Mouse (Mus musculus) heart, embryonic 14.5 days (tissue): Measurements from ENCODE around the gene Qrich2. TPM values are rescaled to one million over a fixed set of nuclear protein-coding genes. Genes with fewer than 3 reads are reported as not detected.
A peak's percentile ranks its signal among the peaks of the same experiment; 100 is the strongest.
"Not testable (repeated sequence)": the region's sequence is repeated elsewhere in the genome, so short reads cannot be mapped to it uniquely, and the experiment has no call there.

Source experiments
- ATAC-seq: fragments of 200-750 bp; cut with Nextera tagmentation; 2 replicates; pipeline ENCODE4 v1.8.0; 2017; ENCODE audit warnings: low read depth, moderate TSS enrichment; ENCODE audit not compliant: insufficient number of reproducible peaks, insufficient read depth, low FRiP score
- H3K27ac ChIP-seq, 2 experiments: fragments of 200-500 bp in 1 of 2; fragments of 300-500 bp in 1 of 2; sonication (generic) in 1 of 2; replicated peaks in 1 of 2; 2 replicates each; pipeline ENCODE4 v1.5.1; 2012 to 2014; ENCODE audit warnings: low read depth in 2 of 2, low read length in 2 of 2, control low read depth in 1 of 2, mild to moderate bottlenecking in 1 of 2, mixed read lengths in 1 of 2; ENCODE audit not compliant: control insufficient read depth in 1 of 2, insufficient read depth in 1 of 2
- H3K27me3 ChIP-seq: fragments of 300-500 bp; sonication (generic); 2 replicates; pipeline ENCODE4 v1.6.1; 2014; ENCODE audit warnings: mild to moderate bottlenecking, low read length, control low read depth; ENCODE audit not compliant: control insufficient read depth, insufficient read depth
- H3K36me3 ChIP-seq: fragments of 300-500 bp; sonication (generic); 2 replicates; pipeline ENCODE4 v1.6.1; 2014; ENCODE audit warnings: mild to moderate bottlenecking, control low read depth, low read length, mixed read lengths; ENCODE audit not compliant: control insufficient read depth, insufficient read depth
- H3K4me1 ChIP-seq, 2 experiments: fragments of 200-500 bp in 1 of 2; fragments of 300-500 bp in 1 of 2; sonication (generic) in 1 of 2; 2 replicates each; pipeline ENCODE4 v1.6.1; 2012 to 2014; ENCODE audit warnings: low read length in 2 of 2, control low read depth in 1 of 2, mixed read lengths in 1 of 2; ENCODE audit not compliant: control insufficient read depth in 2 of 2, insufficient read depth in 2 of 2
- H3K4me2 ChIP-seq: fragments of 300-500 bp; sonication (generic); 2 replicates; pipeline ENCODE4 v1.6.1; 2014; ENCODE audit warnings: mild to moderate bottlenecking, low read length
- H3K4me3 ChIP-seq, 2 experiments: fragments of 200-500 bp in 1 of 2; fragments of 300-500 bp in 1 of 2; sonication (generic) in 1 of 2; 2 replicates each; pipeline ENCODE4 v1.5.1; 2012 to 2014; ENCODE audit warnings: low read length in 2 of 2, mild to moderate bottlenecking in 2 of 2, control low read depth in 1 of 2, low read depth in 1 of 2, moderate library complexity in 1 of 2; ENCODE audit not compliant: control insufficient read depth in 1 of 2, insufficient read depth in 1 of 2
- H3K9ac ChIP-seq: fragments of 300-500 bp; sonication (generic); 2 replicates; pipeline ENCODE4 v1.6.1; 2014; ENCODE audit warnings: mild to moderate bottlenecking, low read length
- H3K9me3 ChIP-seq: fragments of 300-500 bp; sonication (generic); 2 replicates; pipeline ENCODE4 v1.6.1; 2016; ENCODE audit warnings: low read length, control low read depth; ENCODE audit not compliant: control insufficient read depth
- WGBS: fragments of 180-500 bp; shearing (Covaris S2); extraction: QIAGEN DNeasy Blood & Tissue Kit; methylation state at CpG from one replicate; pipeline ENCODE4 v1.1.7; 2014; 5-methylcytosine and 5-hydroxymethylcytosine counted together
- polyA plus RNA-seq: library from polyadenylated mRNA; unstranded; fragments of >200 nt; fragmentation: Nextera tagmentation; extraction: Ambion mirVana; gene quantifications from 2 replicates; pipeline ENCODE4 v1.2.1, GENCODE M21; 2014

The Qrich2 gene
- polyA plus RNA-seq, 1 experiment from 2014 or later: not detected

- Histone ChIP-seq H3K27ac (peak within 1 kb of the TSS in 1 of 2 experiments; percentile 24; a peak in 1 of 4 replicates), H3K4me3 (peak within 1 kb of the TSS; percentile 76 to 88), H3K4me1 (peaks cover 7 to 8% of the 10 kb centered on the region in 2 experiments), H3K27me3 (no peaks in the 10 kb centered on the region), H3K4me2 (peak within 1 kb of the TSS; percentile 99), H3K36me3 (no peaks in the 10 kb centered on the region), H3K9ac (peak within 1 kb of the TSS; percentile 82), H3K9me3 (no peaks in the 10 kb centered on the region)
- peak; percentile 86 for ATAC-seq
- WGBS: 2% methylated on average over 70 of the region's 82 CpGs
Measured at GRCm38 (mm10) chr11:116412904-116413630, 53.0 kb downstream of the Qrich2 start, which contains the start of gene Rnf157. Rnf157 (minus strand) TSS chr11:116413032.

GRCm38 (mm10) chr11:116412028-116412827 is 53.8 kb downstream of the Qrich2 start:
- Histone ChIP-seq H3K27me3 (no peaks in the 10 kb centered on the region), H3K4me3 (peak overlapping the region; percentile 76 to 88), H3K9ac (peak overlapping the region; percentile 82), H3K27ac (peak overlapping the region in 1 of 2 experiments; percentile 24; a peak in 1 of 4 replicates), H3K36me3 (no peaks in the 10 kb centered on the region), H3K4me2 (peak overlapping the region; percentile 99), H3K4me1 (peaks cover 7 to 8% of the 10 kb centered on the region in 2 experiments), H3K9me3 (no peaks in the 10 kb centered on the region)
- WGBS: under 1% methylated on average over 72 of the region's 76 CpGs
- ATAC-seq: peak; percentile 7; the same call in 1 of the 2 replicates

- Histone ChIP-seq H3K9me3 (no peaks in the 10 kb centered on the region), H3K27ac (no peak overlapping the region), H3K4me3 (peak overlapping the region in 1 of 2 experiments; percentile 76; a peak in 3 of 4 replicates), H3K4me2 (peak overlapping the region; percentile 99), H3K27me3 (no peaks in the 10 kb centered on the region), H3K4me1 (peaks cover 7 to 8% of the 10 kb centered on the region in 2 experiments), H3K36me3 (no peaks in the 10 kb centered on the region), H3K9ac (peak overlapping the region; percentile 82)
- WGBS: 24% methylated on average over 6 of the region's 6 CpGs
- ATAC-seq: no peak
Measured at GRCm38 (mm10) chr11:116411582-116411981, 54.5 kb downstream of the Qrich2 start.

DNA sequence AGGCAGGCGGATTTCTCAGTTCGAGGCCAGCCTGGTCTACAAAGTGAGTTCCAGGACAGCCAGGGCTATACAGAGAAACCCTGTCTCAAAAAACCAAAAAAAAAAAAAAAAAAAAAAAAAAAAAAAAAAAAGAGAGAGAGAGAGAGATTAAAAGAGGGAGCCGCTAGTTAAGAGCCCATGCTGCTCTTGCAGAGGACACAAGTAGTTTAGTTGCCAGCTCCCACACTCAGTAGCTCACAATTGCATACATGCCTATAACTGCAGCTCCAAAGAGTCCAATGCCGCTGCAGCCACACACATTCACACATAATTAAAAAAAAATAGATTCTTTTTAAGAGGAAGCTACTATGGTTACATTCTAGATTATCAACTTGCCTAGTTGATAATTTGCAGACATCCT is 55.6 kb downstream of the Qrich2 start:
- not testable (repeated sequence) for H3K36me3 ChIP-seq, H3K4me3 ChIP-seq, H3K4me2 ChIP-seq, H3K4me1 ChIP-seq, H3K27me3 ChIP-seq, H3K27ac ChIP-seq, H3K9me3 ChIP-seq, H3K9ac ChIP-seq, ATAC-seq
- 94% methylated on average over 4 of the region's 4 CpGs for WGBS

- H3K27ac ChIP-seq: no peak overlapping the region
- no peak overlapping the region for H3K4me3 ChIP-seq
- H3K27me3 ChIP-seq: no peaks in the 10 kb centered on the region
- H3K36me3 ChIP-seq: no peaks in the 10 kb centered on the region
- WGBS: 77% methylated on average over 3 of the region's 3 CpGs
- no peaks in the 10 kb centered on the region for H3K9me3 ChIP-seq
- no peak overlapping the region for H3K9ac ChIP-seq
- no peak overlapping the region for H3K4me2 ChIP-seq
- H3K4me1 ChIP-seq: peaks cover 7 to 8% of the 10 kb centered on the region in 2 experiments
- no peak for ATAC-seq
Measured at GRCm38 (mm10) chr11:116409008-116409407, 57.0 kb downstream of the Qrich2 start.

- Histone ChIP-seq H3K27ac (no peak overlapping the region), H3K9ac (no peak overlapping the region), H3K9me3 (no peaks in the 10 kb centered on the region), H3K4me3 (no peak overlapping the region), H3K27me3 (no peaks in the 10 kb centered on the region), H3K4me1 (no peaks in the 10 kb centered on the region), H3K36me3 (peaks cover 7% of the 10 kb centered on the region), H3K4me2 (no peak overlapping the region)
- no peak for ATAC-seq
- WGBS: 87% methylated on average over 16 of the region's 16 CpGs
Measured at GRCm38 (mm10) chr11:116406231-116406728, 59.8 kb downstream of the Qrich2 start.

GRCm38 (mm10) chr11:116405601-116406000 is 60.4 kb downstream of the Qrich2 start:
- H3K36me3 ChIP-seq: peaks cover 7% of the 10 kb centered on the region
- H3K9ac ChIP-seq: no peak overlapping the region
- H3K4me2 ChIP-seq: no peak overlapping the region
- H3K4me3 ChIP-seq: no peak overlapping the region
- H3K27ac ChIP-seq: no peak overlapping the region
- no peaks in the 10 kb centered on the region for H3K9me3 ChIP-seq
- peaks cover 0 to 3% of the 10 kb centered on the region in 2 experiments; a peak in 1 of 4 replicates for H3K4me1 ChIP-seq
- WGBS: 87% methylated on average over 4 of the region's 4 CpGs
- no peaks in the 10 kb centered on the region for H3K27me3 ChIP-seq
- no peak for ATAC-seq
